Mouse (Mus musculus): ENCODE data around the gene Rps8. TPM values are rescaled to one million over a fixed set of nuclear protein-coding genes. Genes with fewer than 3 reads are reported as not detected.

Gene Rps8
- polyA plus RNA-seq, 1 experiment from 2014 or later, result 618 TPM

DNA sequence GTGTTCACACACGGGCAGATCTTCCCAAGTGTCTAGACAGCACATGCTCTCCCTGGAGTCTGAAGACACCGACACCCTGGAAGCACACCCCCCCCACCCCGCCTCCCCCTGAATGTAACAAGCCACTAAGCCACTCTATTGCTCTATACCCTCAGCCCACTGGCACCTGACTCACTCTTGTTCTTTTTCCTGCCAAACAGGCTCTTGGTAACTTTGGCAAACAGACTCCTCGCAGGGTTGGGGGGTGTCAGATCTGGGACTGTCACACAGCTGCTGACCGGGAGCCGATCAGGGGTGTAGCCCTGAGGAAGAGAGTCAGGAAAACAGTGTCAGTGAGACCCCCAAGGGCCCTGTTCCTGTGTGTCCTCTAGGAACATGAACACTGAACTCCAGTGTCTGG is 24.8 kb downstream of the Rps8 start:
- 46% methylated on average over 6 of the region's 6 CpGs for WGBS
- Histone ChIP-seq H3K36me3 (peaks cover 22% of the 10 kb centered on the region), H3K27me3 (0 out of 2 replicates have a peak, but pooled peaks cover 11% of the 10 kb centered on the region), H3K4me2 (replicated peaks) (peak overlapping the region; percentile 82), H3K9me3 (replicated peaks) (no peaks in the 10 kb centered on the region), H3K9ac (peak overlapping the region; percentile 29), H3K4me3 (peak overlapping the region; percentile 83; the same call in 1 of the 2 replicates), H3K27ac (peak overlapping the region; percentile 68), H3K4me1 (peaks cover 39% of the 10 kb centered on the region)
- ATAC-seq (ENCODE audit: low FRiP score), result no peak

DNA sequence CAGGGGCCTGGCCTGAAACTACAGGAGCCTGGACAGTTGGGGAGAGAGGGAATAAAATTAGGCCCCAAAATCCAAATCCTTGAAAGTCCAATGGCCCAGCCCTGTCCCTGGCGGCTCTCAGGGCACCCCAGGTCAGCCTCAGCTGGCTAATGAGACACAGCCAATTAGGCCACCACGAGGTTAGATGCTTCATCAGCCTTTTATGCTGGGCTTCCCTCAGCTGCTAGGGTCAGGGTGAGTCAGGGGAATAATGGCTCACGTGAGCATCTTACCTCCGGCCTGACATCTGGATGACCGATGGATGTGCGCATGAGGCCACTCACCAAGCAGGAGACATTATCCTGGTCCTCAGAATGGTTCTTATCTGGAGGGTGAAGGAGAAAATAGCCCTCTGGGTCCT is 25.3 kb downstream of the Rps8 start:
- Histone ChIP-seq H3K4me2 (replicated peaks) (peak overlapping the region; percentile 82; the same call in 1 of the 2 replicates), H3K36me3 (peaks cover 22% of the 10 kb centered on the region), H3K9ac (0 out of 2 replicates have a peak overlapping the region, but pooled peaks have one; percentile 2), H3K4me3 (no peak overlapping the region), H3K27ac (peak overlapping the region; percentile 68; the same call in 1 of the 2 replicates), H3K27me3 (0 out of 2 replicates have a peak, but pooled peaks cover 11% of the 10 kb centered on the region), H3K4me1 (peaks cover 43% of the 10 kb centered on the region), H3K9me3 (replicated peaks) (no peaks in the 10 kb centered on the region)
- ATAC-seq (ENCODE audit: low FRiP score), result no peak
- 43% methylated on average over 6 of the region's 6 CpGs for WGBS

DNA sequence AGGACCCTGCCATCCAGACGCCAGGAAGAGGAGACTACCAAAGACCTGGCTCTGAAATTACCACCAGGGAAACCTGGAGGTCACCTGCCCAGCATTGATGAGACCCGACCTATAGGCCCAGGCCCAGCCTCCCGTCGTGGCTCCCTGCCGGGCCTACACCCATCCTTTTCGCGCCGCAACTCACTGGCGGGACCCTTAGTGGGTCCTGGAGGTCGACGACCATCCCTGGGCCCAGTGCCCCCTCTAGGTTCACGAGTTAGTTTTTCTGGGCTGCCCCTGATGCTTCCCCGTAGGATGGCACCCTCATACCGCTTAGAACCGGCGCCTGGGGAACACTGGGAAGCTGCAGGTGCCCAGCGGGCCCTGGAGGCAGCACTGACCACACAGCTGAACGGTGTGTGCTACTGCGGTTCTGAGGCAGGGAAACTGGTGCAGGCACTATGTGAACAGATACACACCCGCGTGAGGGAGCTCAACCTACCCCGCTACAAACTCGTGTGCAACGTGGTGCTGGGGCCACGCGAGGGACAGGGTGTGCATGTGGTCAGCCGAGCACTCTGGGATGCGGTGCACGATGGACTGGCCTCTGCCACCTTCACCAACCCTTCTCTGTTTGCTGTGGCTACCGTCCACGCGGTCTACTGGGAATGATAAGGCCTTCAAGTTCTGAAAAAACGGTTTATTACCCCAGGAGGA is 27.9 kb downstream of the Rps8 start:
- H3K4me2 ChIP-seq (replicated peaks), result no peak overlapping the region
- ATAC-seq (ENCODE audit: low FRiP score), result no peak
- no peaks in the 10 kb centered on the region for H3K9me3 ChIP-seq (replicated peaks)
- no peak overlapping the region for H3K4me3 ChIP-seq
- H3K4me1 ChIP-seq, result peaks cover 54% of the 10 kb centered on the region
- WGBS, result 91% methylated on average over 33 of the region's 33 CpGs
- H3K36me3 ChIP-seq, result peaks cover 22% of the 10 kb centered on the region
- H3K9ac ChIP-seq, result no peak overlapping the region
- 0 out of 2 replicates have a peak, but pooled peaks cover 11% of the 10 kb centered on the region for H3K27me3 ChIP-seq
- H3K27ac ChIP-seq, result peak overlapping the region; percentile 4; the same call in 1 of the 2 replicates

GRCm38 (mm10) chr4:117126675-117127290 is 29.3 kb downstream of the Rps8 start, which contains the start of gene Tctex1d4:
Gene Tctex1d4, plus strand, starts transcription at chr4:117126794.
- H3K9ac ChIP-seq, result peak within 1 kb of the TSS; percentile 36; the same call in 1 of the 2 replicates
- 84% methylated on average over 9 of the region's 9 CpGs for WGBS
- 0 out of 2 replicates have a peak, but pooled peaks cover under 1% of the 10 kb centered on the region for H3K27me3 ChIP-seq
- ATAC-seq (ENCODE audit: low FRiP score), result no peak
- no peaks in the 10 kb centered on the region for H3K9me3 ChIP-seq (replicated peaks)
- H3K4me3 ChIP-seq, result no peak within 1 kb of the TSS
- H3K27ac ChIP-seq, result peak within 1 kb of the TSS; percentile 79
- no peak within 1 kb of the TSS for H3K4me2 ChIP-seq (replicated peaks)
- H3K4me1 ChIP-seq, result peaks cover 44% of the 10 kb centered on the region
- H3K36me3 ChIP-seq, result peaks cover 22% of the 10 kb centered on the region

- WGBS, result 45% methylated on average over 15 of the region's 15 CpGs
- H3K27ac ChIP-seq, result peak overlapping the region; percentile 79
- peak overlapping the region; percentile 36; the same call in 1 of the 2 replicates for H3K9ac ChIP-seq
- no peak overlapping the region for H3K4me2 ChIP-seq (replicated peaks)
- ATAC-seq (ENCODE audit: low FRiP score), result no peak
- H3K4me1 ChIP-seq, result peaks cover 40% of the 10 kb centered on the region
- H3K36me3 ChIP-seq, result peaks cover 22% of the 10 kb centered on the region
- no peak overlapping the region for H3K4me3 ChIP-seq
- no peaks in the 10 kb centered on the region for H3K9me3 ChIP-seq (replicated peaks)
- no peaks in the 10 kb centered on the region for H3K27me3 ChIP-seq
Observed at GRCm38 (mm10) chr4:117125910-117126674, 30.0 kb downstream of the Rps8 start.

- Histone ChIP-seq H3K27me3 (no peaks in the 10 kb centered on the region), H3K4me1 (peaks cover 36% of the 10 kb centered on the region), H3K27ac (peak within 1 kb of the TSS; percentile 79), H3K4me2 (replicated peaks) (no peak within 1 kb of the TSS; the same call in 1 of the 2 replicates), H3K9ac (peak within 1 kb of the TSS; percentile 36; the same call in 1 of the 2 replicates), H3K36me3 (peaks cover 22% of the 10 kb centered on the region), H3K9me3 (replicated peaks) (no peaks in the 10 kb centered on the region), H3K4me3 (no peak within 1 kb of the TSS)
- WGBS, result 30% methylated on average over 8 of the region's 8 CpGs
- peak; percentile 29; the same call in 1 of the 2 replicates for ATAC-seq (ENCODE audit: low FRiP score)
Observed at GRCm38 (mm10) chr4:117125348-117125909, 30.6 kb downstream of the Rps8 start, which contains the start of gene Btbd19. Gene Btbd19, minus strand, starts transcription at chr4:117125725.

- H3K4me3 ChIP-seq, result no peak overlapping the region
- peak overlapping the region; percentile 79 for H3K27ac ChIP-seq
- 60% methylated on average over 14 of the region's 14 CpGs for WGBS
- no peaks in the 10 kb centered on the region for H3K27me3 ChIP-seq
- H3K9ac ChIP-seq, result peak overlapping the region; percentile 27; the same call in 1 of the 2 replicates
- H3K9me3 ChIP-seq (replicated peaks), result no peaks in the 10 kb centered on the region
- peaks cover 19% of the 10 kb centered on the region for H3K36me3 ChIP-seq
- no peak overlapping the region for H3K4me2 ChIP-seq (replicated peaks)
- H3K4me1 ChIP-seq, result peaks cover 33% of the 10 kb centered on the region
- ATAC-seq (ENCODE audit: low FRiP score), result no peak
Observed at GRCm38 (mm10) chr4:117124518-117125347, 31.3 kb downstream of the Rps8 start.

- H3K27me3 ChIP-seq, result no peaks in the 10 kb centered on the region
- no peak overlapping the region for H3K4me2 ChIP-seq (replicated peaks)
- H3K27ac ChIP-seq, result no peak overlapping the region
- peaks cover 35% of the 10 kb centered on the region for H3K4me1 ChIP-seq
- no peak overlapping the region for H3K4me3 ChIP-seq
- no peak overlapping the region for H3K9ac ChIP-seq
- no peak for ATAC-seq (ENCODE audit: low FRiP score)
- 91% methylated on average over 3 of the region's 3 CpGs for WGBS
- no peaks in the 10 kb centered on the region for H3K9me3 ChIP-seq (replicated peaks)
- H3K36me3 ChIP-seq, result peaks cover 15% of the 10 kb centered on the region
Observed at GRCm38 (mm10) chr4:117124218-117124517, 31.9 kb downstream of the Rps8 start.

GRCm38 (mm10) chr4:117123546-117124217 is 32.4 kb downstream of the Rps8 start:
- Histone ChIP-seq H3K27me3 (no peaks in the 10 kb centered on the region), H3K9me3 (replicated peaks) (no peaks in the 10 kb centered on the region), H3K27ac (no peak overlapping the region), H3K4me2 (replicated peaks) (no peak overlapping the region), H3K36me3 (peaks cover 10% of the 10 kb centered on the region; the same call in 1 of the 2 replicates), H3K4me1 (peaks cover 35% of the 10 kb centered on the region), H3K4me3 (no peak overlapping the region), H3K9ac (no peak overlapping the region)
- no peak for ATAC-seq (ENCODE audit: low FRiP score)
- WGBS, result 92% methylated on average over 7 of the region's 9 CpGs

DNA sequence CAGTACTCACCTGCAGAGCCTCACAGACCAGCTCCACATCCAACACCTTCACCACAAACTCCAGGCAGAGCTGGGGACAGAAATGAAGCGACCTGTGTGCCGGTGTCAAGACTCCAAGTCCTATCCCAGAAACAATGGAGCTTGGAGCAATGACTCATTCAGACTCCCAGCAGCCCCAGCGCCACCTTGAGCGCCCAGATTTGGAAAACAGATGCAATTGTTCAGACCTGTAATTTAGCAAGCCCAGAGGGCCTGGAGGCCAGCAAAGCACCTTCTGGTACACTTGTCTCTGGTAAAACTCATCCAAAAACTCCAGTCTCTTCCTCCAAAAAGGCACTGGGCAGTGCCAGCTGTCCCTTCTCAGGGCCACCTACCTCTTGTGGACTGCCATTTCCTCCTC is 33.8 kb downstream of the Rps8 start:
- no peak overlapping the region for H3K27ac ChIP-seq
- H3K4me3 ChIP-seq, result no peak overlapping the region
- no peaks in the 10 kb centered on the region for H3K36me3 ChIP-seq
- H3K27me3 ChIP-seq, result no peaks in the 10 kb centered on the region
- ATAC-seq (ENCODE audit: low FRiP score), result no peak
- no peaks in the 10 kb centered on the region for H3K9me3 ChIP-seq (replicated peaks)
- H3K4me1 ChIP-seq, result peaks cover 35% of the 10 kb centered on the region
- WGBS, result 91% methylated on average over 4 of the region's 4 CpGs
- H3K9ac ChIP-seq, result no peak overlapping the region
- H3K4me2 ChIP-seq (replicated peaks), result no peak overlapping the region
